Mouse (Mus musculus): ENCODE measurements at regions not wholly inside any gene's neighbourhood (a gene's known extent, or its start where the extent isn't known, plus 50 kb on each side); places are given as distances from the start of the nearest gene placed in this dataset.

DNA sequence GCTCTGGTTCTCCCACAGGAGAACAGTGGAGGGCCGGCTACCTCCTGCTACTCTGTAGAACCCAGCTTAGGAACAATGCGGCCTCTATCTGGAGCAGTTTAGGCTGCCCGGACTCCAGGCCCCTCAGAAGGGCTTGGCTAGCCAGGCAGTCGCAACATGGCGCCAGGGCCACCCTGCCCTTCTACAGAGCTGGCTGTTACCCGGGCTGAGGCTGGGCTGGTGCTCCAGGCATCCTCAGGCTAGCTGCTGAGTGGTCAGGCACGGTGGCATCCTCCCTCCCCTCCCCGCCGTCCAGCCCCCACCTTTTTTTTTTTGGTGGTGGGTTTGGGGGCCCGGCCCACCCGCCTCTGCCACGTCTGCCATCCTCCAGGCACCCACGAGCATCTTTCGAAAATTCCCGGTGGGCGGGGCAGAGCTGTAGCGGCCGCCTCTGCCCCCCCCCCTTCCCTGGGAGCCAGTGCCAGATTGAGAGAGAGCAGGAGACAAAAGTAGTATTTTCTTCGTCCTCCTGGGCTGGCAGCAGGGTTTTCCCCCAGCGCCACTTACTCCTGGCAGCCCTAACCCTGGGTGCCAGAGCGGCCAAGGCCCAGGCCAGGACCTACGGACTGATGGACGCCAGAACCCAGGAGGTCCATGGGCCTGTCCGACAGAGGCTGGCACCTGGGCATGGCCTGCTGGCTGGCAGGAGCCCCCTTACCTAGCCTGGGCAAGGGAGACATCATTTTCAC is 55.6 kb upstream of the Ppara start:
- no peak overlapping the region for H3K9ac ChIP-seq (replicated peaks; ENCODE audit: low read depth, low read length)
- no peaks in the 10 kb centered on the region for H3K9me3 ChIP-seq (ENCODE audit: control insufficient read depth, low read depth, low read length)
- peak; percentile 59; the same call in 1 of the 2 replicates for ATAC-seq (ENCODE audit: insufficient number of reproducible peaks, insufficient read depth, low FRiP score, low read depth)
- H3K36me3 ChIP-seq (ENCODE audit: control insufficient read depth, insufficient read depth, low read length) = peaks cover 10% of the 10 kb centered on the region; the same call in 1 of the 2 replicates
- no peaks in the 10 kb centered on the region for H3K27me3 ChIP-seq (ENCODE audit: control insufficient read depth, insufficient read depth, low read length)
- no peak overlapping the region for H3K4me3 ChIP-seq (ENCODE audit: low read depth, low read length)
- H3K4me2 ChIP-seq (replicated peaks; ENCODE audit: low read depth, low read length) = no peak overlapping the region
- 79% methylated on average over 23 of the region's 24 CpGs for WGBS
- H3K27ac ChIP-seq (ENCODE audit: low read length) = no peak overlapping the region
- peaks cover 14% of the 10 kb centered on the region for H3K4me1 ChIP-seq (ENCODE audit: control insufficient read depth, insufficient read depth, low read length)

DNA sequence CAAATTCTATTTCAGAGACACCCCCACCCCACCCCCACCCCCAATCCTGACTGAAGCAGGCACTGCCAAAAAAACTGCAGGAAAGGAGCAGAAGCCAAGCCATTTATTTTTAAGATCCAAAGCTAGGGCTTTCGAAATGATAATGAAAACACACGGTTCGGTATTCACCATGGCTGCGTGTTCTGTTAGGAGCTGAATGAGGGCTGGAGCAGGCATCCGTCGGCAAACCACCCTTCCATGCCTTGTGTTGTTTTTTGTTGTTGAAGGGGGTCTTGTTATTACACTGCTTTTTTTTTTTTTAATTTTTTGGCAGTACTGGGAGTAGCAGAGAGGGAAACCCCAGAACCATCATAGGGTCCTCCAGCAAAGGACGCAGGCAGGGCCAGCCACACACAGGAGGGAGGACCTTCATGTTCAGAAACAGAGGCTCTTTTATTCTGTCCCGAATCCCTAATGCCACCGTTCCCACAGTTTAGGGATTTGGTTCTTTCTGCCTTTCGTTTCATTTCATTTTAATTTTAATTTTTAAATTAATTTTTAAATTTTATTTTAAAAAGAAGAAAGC is 54.8 kb upstream of the Ppara start:
- H3K27ac ChIP-seq (ENCODE audit: low read length) = no peak overlapping the region
- H3K4me3 ChIP-seq (ENCODE audit: low read depth, low read length) = no peak overlapping the region
- peaks cover 11% of the 10 kb centered on the region; the same call in 1 of the 2 replicates for H3K4me1 ChIP-seq (ENCODE audit: control insufficient read depth, insufficient read depth, low read length)
- no peaks in the 10 kb centered on the region for H3K27me3 ChIP-seq (ENCODE audit: control insufficient read depth, insufficient read depth, low read length)
- H3K9me3 ChIP-seq (ENCODE audit: control insufficient read depth, low read depth, low read length) = no peaks in the 10 kb centered on the region
- H3K36me3 ChIP-seq (ENCODE audit: control insufficient read depth, insufficient read depth, low read length) = peaks cover 17% of the 10 kb centered on the region; the same call in 1 of the 2 replicates
- H3K9ac ChIP-seq (replicated peaks; ENCODE audit: low read depth, low read length) = no peak overlapping the region
- no peak overlapping the region for H3K4me2 ChIP-seq (replicated peaks; ENCODE audit: low read depth, low read length)
- 75% methylated on average over 10 of the region's 10 CpGs for WGBS
- ATAC-seq (ENCODE audit: insufficient number of reproducible peaks, insufficient read depth, low FRiP score, low read depth) = no peak

DNA sequence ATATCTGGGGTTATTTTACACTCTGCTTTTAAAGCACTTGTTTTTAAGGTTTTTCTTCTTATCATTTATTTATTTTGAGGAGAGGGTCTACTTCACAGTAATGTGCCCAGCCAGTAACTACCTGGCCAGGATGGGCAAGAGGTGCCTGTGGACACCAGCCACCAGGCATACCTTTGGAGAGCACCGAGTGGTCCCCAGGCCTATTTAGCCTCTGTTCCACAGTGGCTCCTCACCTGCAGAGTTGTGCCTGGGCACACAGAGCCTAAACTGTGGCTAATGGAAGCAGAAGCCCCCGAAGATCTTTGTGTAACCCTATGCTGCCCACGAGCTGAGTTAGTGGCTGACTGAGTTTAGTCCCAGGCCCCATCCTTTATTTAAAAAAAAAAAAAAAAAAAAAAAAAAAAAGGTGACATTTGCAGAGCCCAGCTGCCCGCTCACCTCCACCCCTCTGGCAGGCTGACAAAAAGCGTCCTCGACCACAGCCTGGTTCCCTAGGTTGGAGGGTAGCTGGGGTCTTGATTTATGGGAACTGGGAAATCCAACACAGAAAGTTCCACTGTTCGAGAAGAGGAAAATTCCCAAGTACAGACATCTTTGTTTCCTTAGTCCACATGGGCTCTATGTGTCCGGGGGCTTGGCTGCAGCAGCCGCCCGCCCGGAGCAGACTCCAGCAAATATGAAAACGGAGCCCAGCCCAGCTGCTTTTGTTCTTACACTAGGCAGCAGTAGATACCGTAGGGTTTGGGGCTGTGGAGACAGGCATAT is 54.1 kb upstream of the Ppara start:
- Histone ChIP-seq H3K9ac (replicated peaks; ENCODE audit: low read depth, low read length) (no peak overlapping the region), H3K4me2 (replicated peaks; ENCODE audit: low read depth, low read length) (peak overlapping the region; percentile 32), H3K4me1 (ENCODE audit: control insufficient read depth, insufficient read depth, low read length) (peaks cover 13% of the 10 kb centered on the region; the same call in 1 of the 2 replicates), H3K36me3 (ENCODE audit: control insufficient read depth, insufficient read depth, low read length) (peaks cover 17% of the 10 kb centered on the region; the same call in 1 of the 2 replicates), H3K9me3 (ENCODE audit: control insufficient read depth, low read depth, low read length) (no peaks in the 10 kb centered on the region), H3K4me3 (ENCODE audit: low read depth, low read length) (no peak overlapping the region), H3K27me3 (ENCODE audit: control insufficient read depth, insufficient read depth, low read length) (no peaks in the 10 kb centered on the region), H3K27ac (ENCODE audit: low read length) (peak overlapping the region; percentile 58; the same call in 1 of the 2 replicates)
- 21% methylated on average over 13 of the region's 13 CpGs for WGBS
- ATAC-seq (ENCODE audit: insufficient number of reproducible peaks, insufficient read depth, low FRiP score, low read depth) = no peak

DNA sequence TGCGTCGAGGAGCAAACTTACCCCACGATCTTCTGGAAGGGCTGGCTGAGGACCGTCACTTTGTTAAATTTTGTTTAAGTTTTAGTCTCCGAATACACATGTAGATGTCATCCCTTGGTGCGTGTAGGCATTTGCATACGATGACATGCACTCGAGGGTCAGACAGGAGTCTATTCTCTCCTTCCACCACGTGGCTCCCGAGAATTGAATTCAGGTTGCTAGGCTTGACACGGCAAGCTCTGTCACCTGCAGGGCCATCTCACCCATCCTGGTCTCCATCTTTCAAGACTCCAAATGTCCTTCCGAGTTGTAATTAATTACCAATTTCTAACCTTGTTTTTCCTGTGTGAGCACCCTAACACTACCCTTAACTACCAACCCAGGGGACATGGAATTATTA is 52.7 kb upstream of the Ppara start:
- Histone ChIP-seq H3K4me3 (ENCODE audit: low read depth, low read length) (no peak overlapping the region), H3K9me3 (ENCODE audit: control insufficient read depth, low read depth, low read length) (no peaks in the 10 kb centered on the region), H3K36me3 (ENCODE audit: control insufficient read depth, insufficient read depth, low read length) (peaks cover 17% of the 10 kb centered on the region; the same call in 1 of the 2 replicates), H3K4me2 (replicated peaks; ENCODE audit: low read depth, low read length) (no peak overlapping the region), H3K27me3 (ENCODE audit: control insufficient read depth, insufficient read depth, low read length) (no peaks in the 10 kb centered on the region), H3K9ac (replicated peaks; ENCODE audit: low read depth, low read length) (no peak overlapping the region), H3K4me1 (ENCODE audit: control insufficient read depth, insufficient read depth, low read length) (peaks cover 24% of the 10 kb centered on the region), H3K27ac (ENCODE audit: low read length) (no peak overlapping the region)
- WGBS = 87% methylated on average over 12 of the region's 12 CpGs
- no peak for ATAC-seq (ENCODE audit: insufficient number of reproducible peaks, insufficient read depth, low FRiP score, low read depth)

DNA sequence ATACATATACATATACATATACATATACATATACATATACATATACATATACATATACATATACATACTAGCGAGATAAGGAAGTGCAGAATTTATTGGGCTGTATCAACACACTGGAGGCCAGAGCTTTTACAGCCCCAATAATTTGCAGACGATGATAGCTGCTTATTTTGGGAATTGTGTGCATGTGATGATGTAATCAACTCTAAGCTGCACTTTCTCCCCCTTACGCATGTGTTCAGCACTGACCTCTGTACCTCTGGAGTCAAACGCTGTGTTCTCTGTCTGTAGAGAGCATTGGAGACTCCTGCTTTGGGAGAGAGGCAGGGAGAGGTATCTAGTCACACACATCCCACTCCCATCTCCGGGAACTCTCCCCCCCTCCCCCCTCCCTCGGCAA is 52.0 kb upstream of the Ppara start:
- H3K9me3 ChIP-seq (ENCODE audit: control insufficient read depth, low read depth, low read length) = no peaks in the 10 kb centered on the region
- H3K27me3 ChIP-seq (ENCODE audit: control insufficient read depth, insufficient read depth, low read length) = no peaks in the 10 kb centered on the region
- no peak for ATAC-seq (ENCODE audit: insufficient number of reproducible peaks, insufficient read depth, low FRiP score, low read depth)
- H3K4me3 ChIP-seq (ENCODE audit: low read depth, low read length) = no peak overlapping the region
- peaks cover 31% of the 10 kb centered on the region for H3K4me1 ChIP-seq (ENCODE audit: control insufficient read depth, insufficient read depth, low read length)
- H3K9ac ChIP-seq (replicated peaks; ENCODE audit: low read depth, low read length) = no peak overlapping the region
- no peak overlapping the region for H3K27ac ChIP-seq (ENCODE audit: low read length)
- peaks cover 17% of the 10 kb centered on the region; the same call in 1 of the 2 replicates for H3K36me3 ChIP-seq (ENCODE audit: control insufficient read depth, insufficient read depth, low read length)
- no peak overlapping the region for H3K4me2 ChIP-seq (replicated peaks; ENCODE audit: low read depth, low read length)
- WGBS = 53% methylated on average over 6 of the region's 6 CpGs

GRCm38 (mm10) chr15:85683271-85683670 is 51.5 kb upstream of the Ppara start:
- ATAC-seq (ENCODE audit: insufficient number of reproducible peaks, insufficient read depth, low FRiP score, low read depth) = no peak
- Histone ChIP-seq H3K4me3 (ENCODE audit: low read depth, low read length) (no peak overlapping the region), H3K27ac (ENCODE audit: low read length) (no peak overlapping the region), H3K36me3 (ENCODE audit: control insufficient read depth, insufficient read depth, low read length) (peaks cover 17% of the 10 kb centered on the region; the same call in 1 of the 2 replicates), H3K4me2 (replicated peaks; ENCODE audit: low read depth, low read length) (no peak overlapping the region), H3K9ac (replicated peaks; ENCODE audit: low read depth, low read length) (no peak overlapping the region), H3K27me3 (ENCODE audit: control insufficient read depth, insufficient read depth, low read length) (no peaks in the 10 kb centered on the region), H3K9me3 (ENCODE audit: control insufficient read depth, low read depth, low read length) (no peaks in the 10 kb centered on the region), H3K4me1 (ENCODE audit: control insufficient read depth, insufficient read depth, low read length) (peaks cover 33% of the 10 kb centered on the region)
- 82% methylated on average over 6 of the region's 6 CpGs for WGBS

DNA sequence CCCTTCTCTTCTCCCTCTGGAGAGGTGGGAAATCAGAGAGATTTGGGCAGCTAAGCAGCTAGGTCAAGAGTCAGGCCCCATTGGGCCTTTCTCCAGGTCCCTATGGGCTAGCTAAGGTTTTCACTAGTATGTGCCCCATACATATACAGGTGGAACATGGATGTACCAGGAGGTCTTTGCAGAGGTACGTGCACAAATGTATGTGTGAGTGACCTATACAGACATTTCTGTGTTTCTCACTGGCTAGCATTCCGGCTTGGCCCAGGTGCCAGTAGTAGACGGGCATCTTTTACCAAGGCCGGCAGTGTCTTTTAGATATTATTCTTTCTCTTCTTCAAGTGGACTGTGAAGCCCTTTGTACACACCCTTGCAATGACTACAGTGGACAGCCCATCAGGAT is 51.1 kb upstream of the Ppara start:
- H3K4me1 ChIP-seq (ENCODE audit: control insufficient read depth, insufficient read depth, low read length) = peaks cover 33% of the 10 kb centered on the region
- H3K4me3 ChIP-seq (ENCODE audit: low read depth, low read length) = no peak overlapping the region
- no peak overlapping the region for H3K9ac ChIP-seq (replicated peaks; ENCODE audit: low read depth, low read length)
- 96% methylated on average over 4 of the region's 4 CpGs for WGBS
- no peak for ATAC-seq (ENCODE audit: insufficient number of reproducible peaks, insufficient read depth, low FRiP score, low read depth)
- H3K27me3 ChIP-seq (ENCODE audit: control insufficient read depth, insufficient read depth, low read length) = no peaks in the 10 kb centered on the region
- no peak overlapping the region for H3K4me2 ChIP-seq (replicated peaks; ENCODE audit: low read depth, low read length)
- H3K9me3 ChIP-seq (ENCODE audit: control insufficient read depth, low read depth, low read length) = no peaks in the 10 kb centered on the region
- H3K27ac ChIP-seq (ENCODE audit: low read length) = no peak overlapping the region
- peaks cover 17% of the 10 kb centered on the region; the same call in 1 of the 2 replicates for H3K36me3 ChIP-seq (ENCODE audit: control insufficient read depth, insufficient read depth, low read length)

- peaks cover 17% of the 10 kb centered on the region; the same call in 1 of the 2 replicates for H3K36me3 ChIP-seq (ENCODE audit: control insufficient read depth, insufficient read depth, low read length)
- no peak overlapping the region for H3K9ac ChIP-seq (replicated peaks; ENCODE audit: low read depth, low read length)
- H3K4me1 ChIP-seq (ENCODE audit: control insufficient read depth, insufficient read depth, low read length) = peaks cover 33% of the 10 kb centered on the region
- ATAC-seq (ENCODE audit: insufficient number of reproducible peaks, insufficient read depth, low FRiP score, low read depth) = no peak
- WGBS = 86% methylated on average over 14 of the region's 14 CpGs
- H3K27ac ChIP-seq (ENCODE audit: low read length) = no peak overlapping the region
- H3K4me2 ChIP-seq (replicated peaks; ENCODE audit: low read depth, low read length) = no peak overlapping the region
- no peaks in the 10 kb centered on the region for H3K27me3 ChIP-seq (ENCODE audit: control insufficient read depth, insufficient read depth, low read length)
- H3K4me3 ChIP-seq (ENCODE audit: low read depth, low read length) = no peak overlapping the region
- H3K9me3 ChIP-seq (ENCODE audit: control insufficient read depth, low read depth, low read length) = no peaks in the 10 kb centered on the region
These were observed 50.5 kb upstream of the Ppara start for GRCm38 (mm10) chr15:85684164-85684708.
